Mouse (Mus musculus): ENCODE measurements around the gene Etfa. TPM values are rescaled to one million over a fixed set of nuclear protein-coding genes. Genes with fewer than 3 reads are reported as not detected.
A peak's percentile ranks its signal among the peaks of the same experiment; 100 is the strongest.

Etfa gene
- total RNA-seq, 2 experiments from 2014 or later = 418 to 565 TPM

DNA sequence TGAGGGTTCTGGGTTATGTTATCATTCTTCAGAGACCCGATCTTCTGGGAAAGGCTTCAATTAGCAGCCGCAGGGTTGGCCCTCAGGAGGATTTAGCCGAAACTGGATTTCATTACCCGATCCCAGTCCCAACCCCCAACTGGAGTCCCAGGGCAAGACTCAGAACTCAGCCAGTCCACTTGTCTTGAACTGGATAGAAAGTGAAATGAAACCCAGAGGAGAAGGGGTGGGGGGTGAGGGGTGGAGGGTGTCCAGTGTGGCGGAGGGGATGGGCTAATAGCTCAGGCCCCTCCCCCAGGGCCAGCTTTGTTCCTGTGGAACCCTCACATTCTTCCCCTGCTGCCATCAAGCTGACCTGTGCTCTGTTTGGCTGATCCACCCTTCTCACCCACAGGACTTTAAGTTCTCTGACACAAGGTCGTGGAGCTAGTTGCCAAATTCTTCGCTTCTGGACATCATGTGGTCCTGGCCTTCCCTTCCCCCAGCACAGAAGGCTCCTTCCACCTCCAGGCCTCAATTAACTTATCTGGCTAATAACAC lies 86.7 kb downstream of the Etfa start:
- DNase-seq = peak in 1 of 2 experiments; percentile 52

- DNase-seq = peak in 1 of 2 experiments; percentile 19
Measured at GRCm38 (mm10) chr9:55423451-55424424, 88.3 kb downstream of the Etfa start.

DNA sequence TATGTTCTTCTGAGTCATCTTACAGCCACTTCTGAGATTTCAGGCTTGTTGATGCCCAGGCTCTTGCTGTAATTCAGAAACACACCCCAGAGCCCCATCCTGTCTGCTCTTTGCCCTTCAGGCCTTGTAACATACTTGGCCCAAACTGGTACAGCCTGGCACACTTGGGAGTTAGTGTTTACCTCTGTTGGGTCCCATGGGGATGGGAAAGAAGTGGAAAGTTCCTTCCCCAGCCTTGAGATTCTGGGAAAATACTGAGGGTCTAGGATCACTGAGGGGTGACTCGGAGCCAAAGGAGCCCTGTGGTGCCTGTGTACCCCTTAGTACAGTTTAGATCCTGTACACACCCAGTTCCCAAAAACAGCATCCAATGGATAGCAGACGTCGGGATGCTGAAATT lies 90.3 kb downstream of the Etfa start:
- peak in 1 of 2 experiments; percentile 30 for DNase-seq

- DNase-seq = no peak
Measured at GRCm38 (mm10) chr9:55411154-55411553, 100.9 kb downstream of the Etfa start.

DNA sequence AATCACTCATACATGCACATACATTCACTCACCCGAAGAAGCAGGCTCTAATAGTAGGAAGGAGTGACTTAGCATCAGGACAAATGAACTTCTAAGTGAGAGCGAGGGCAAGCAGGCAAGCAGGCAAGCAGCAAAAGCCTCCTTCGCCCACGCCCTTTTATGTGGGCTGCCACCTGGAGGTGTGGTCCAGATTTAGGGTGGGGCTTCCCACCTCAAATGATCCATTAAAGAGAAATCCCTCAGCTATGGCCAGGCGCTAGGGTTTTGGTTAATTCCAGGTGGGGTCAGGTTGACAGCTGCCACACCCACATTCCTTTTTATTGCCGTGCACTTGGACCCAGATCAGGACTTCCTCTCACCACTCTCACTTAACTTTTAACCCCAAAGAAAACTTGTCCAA lies 101.6 kb downstream of the Etfa start:
- peak in 1 of 2 experiments; percentile 33 for DNase-seq

- DNase-seq = no peak
Measured at GRCm38 (mm10) chr9:55409833-55410232, 102.2 kb downstream of the Etfa start.

DNA sequence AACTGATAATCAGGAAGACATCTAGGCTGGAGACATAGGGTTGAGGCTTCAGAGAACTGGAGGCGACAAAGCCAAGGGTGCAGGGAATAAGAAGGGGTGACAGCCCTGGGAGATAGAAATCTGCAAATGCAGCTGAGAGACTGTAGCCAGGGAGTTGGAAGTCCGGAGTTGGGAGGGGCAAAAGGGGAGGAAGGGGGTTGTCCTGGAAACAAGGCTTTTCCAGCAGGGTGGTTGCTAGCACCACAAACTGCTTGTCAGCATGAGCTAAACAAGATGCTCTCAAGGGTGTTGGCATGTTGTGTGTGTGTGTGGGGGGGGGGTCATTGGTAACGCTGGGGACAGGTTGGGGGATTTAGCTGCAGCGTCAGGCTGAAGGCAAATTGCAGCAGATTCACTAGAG lies 103.2 kb downstream of the Etfa start:
- DNase-seq = no peak

DNA sequence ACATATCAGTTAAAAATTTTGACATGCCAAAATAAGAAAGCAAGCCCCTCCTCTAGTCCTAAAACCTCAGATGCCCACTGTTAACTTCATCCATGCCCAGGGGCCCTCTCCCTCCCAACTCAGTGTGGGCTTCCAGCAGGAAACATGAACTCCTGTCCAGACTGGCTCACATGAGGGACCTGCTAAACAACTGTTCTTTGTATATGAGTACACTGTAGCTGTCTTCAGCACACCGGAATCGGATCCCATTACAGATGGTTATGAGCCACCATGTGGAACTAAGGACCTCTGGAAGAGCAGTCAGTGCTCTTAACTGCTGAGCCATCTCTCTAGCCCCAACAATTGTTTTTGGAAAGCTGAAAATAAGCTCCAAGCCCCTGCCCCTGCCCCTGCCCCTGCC lies 105.3 kb downstream of the Etfa start:
- no peak for DNase-seq

DNA sequence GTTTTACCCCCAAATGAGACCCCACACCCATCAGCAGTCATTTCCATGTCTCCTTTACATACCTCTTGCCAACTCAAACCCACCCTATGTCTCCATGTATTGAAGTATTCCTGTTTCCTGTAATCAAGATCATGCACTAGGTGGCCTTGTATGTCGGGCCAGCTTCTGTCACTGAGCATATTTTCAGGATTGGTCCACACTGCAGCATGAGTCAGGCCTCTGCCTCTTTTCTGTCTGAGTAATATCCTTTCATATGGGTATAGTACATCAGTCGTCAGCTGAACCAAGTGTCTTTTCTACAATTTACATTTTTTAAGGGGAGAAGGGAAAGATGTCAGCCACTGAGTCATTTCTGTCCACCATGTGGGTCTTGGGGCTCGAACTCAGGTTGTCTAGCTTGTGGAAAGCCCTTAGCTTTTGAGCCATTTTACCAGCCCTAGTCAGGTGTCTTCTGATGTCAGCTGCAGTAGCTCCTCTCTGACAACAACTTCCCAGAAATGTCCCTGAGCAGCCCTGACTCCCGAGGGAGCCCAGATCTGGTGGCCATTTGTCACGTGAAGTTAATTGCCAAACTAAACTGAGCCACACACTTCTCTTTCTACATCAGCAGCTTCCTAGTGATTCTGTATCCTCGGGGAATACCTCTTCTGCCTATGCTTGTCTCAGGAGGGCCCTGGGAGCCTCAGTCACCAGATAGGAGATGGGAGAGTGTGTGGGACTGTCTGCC lies 106.9 kb downstream of the Etfa start:
- peak; percentile 59 to 61 for DNase-seq

Other genes starting within 250 kb of the Etfa start
- 10 to 100 TPM; 23.8 to 31.0 TPM for gene Nrg4, start 185.4 kb downstream of the Etfa start, total RNA-seq (2021)
- under 1 TPM; 0.40 to 0.63 TPM for gene Tmem266, start 185.3 kb downstream of the Etfa start, total RNA-seq (2021)
- gene Isl2, start 26.4 kb upstream of the Etfa start, total RNA-seq (2021) = not detected